Mouse (Mus musculus) liver, embryonic 14.5 days (tissue): ENCODE measurements around the gene Nsd1.

Experiments used
- CTCF ChIP-seq: IDR thresholded peaks from 2 replicates; pipeline ENCODE4 v1.5.1; 2016; ENCODE audit warnings: antibody characterized with exemption, low read depth, control low read depth
- EP300 ChIP-seq: IDR thresholded peaks from 2 replicates; pipeline ENCODE4 v1.6.1; 2016; ENCODE audit warnings: antibody characterized with exemption, low read depth

GRCm38 (mm10) chr13:55327169-55327568 is 117.6 kb downstream of the Nsd1 start:
- TF ChIP-seq CTCF, result no peak
- no peak for TF ChIP-seq EP300
